Mouse (Mus musculus) cerebellum, adult 2 months (tissue): ENCODE data around the gene St8sia4. TPM values are rescaled to one million over a fixed set of nuclear protein-coding genes. Genes with fewer than 3 reads are reported as not detected.
"Not testable (repeated sequence)": the region's sequence is repeated elsewhere in the genome, so short reads cannot be mapped to it uniquely, and the experiment has no call there.

ENCODE experiments used
- DNase-seq, 2 experiments: peaks; one replicate each; pipeline ENCODE4 v3.0.0; 2021
- H3K27ac ChIP-seq: fragments of 200-500 bp; 2 replicates; pipeline ENCODE4 v1.5.1; 2012; ENCODE audit warnings: low read length, control low read depth, inconsistent platforms; ENCODE audit not compliant: insufficient read depth
- H3K27me3 ChIP-seq: fragments of 200-500 bp; 2 replicates; pipeline ENCODE4 v1.6.1; 2012; ENCODE audit warnings: inconsistent platforms, mild to moderate bottlenecking, low read length, moderate library complexity; ENCODE audit not compliant: control insufficient read depth, insufficient read depth
- H3K4me1 ChIP-seq: fragments of 200-500 bp; 2 replicates; pipeline ENCODE4 v1.6.1; 2011; ENCODE audit warnings: low read length; ENCODE audit not compliant: control insufficient read depth, insufficient read depth
- H3K4me3 ChIP-seq: fragments of 200-500 bp; replicated peaks from 2 replicates; pipeline ENCODE3; 2011; ENCODE audit warnings: mild to moderate bottlenecking, low read depth, low read length, control low read depth; ENCODE audit not compliant: insufficient read depth
- CTCF ChIP-seq: fragments of 200-500 bp; IDR thresholded peaks from 2 replicates; pipeline ENCODE4 v1.5.1; 2011; ENCODE audit warnings: low read depth, mild to moderate bottlenecking, control low read depth, low read length, moderate library complexity, borderline replicate concordance; ENCODE audit not compliant: insufficient read depth
- POLR2A ChIP-seq: fragments of 200-500 bp; IDR thresholded peaks from 2 replicates; pipeline ENCODE4 v1.6.1; 2011; ENCODE audit warnings: low read length, control low read depth, borderline replicate concordance; ENCODE audit not compliant: insufficient read depth
- WGBS: fragments of 180-500 bp; shearing (Covaris S2); methylation state at CpG from one replicate; pipeline ENCODE4 v1.1.7; 2018; 5-methylcytosine and 5-hydroxymethylcytosine counted together
- polyA plus RNA-seq: library from polyadenylated mRNA; depleted of rRNA; stranded (reverse); fragments of >200 nt; gene quantifications from 2 replicates; pipeline ENCODE4 v1.2.3, GENCODE M21; 2012

St8sia4 gene
- polyA plus RNA-seq, 1 experiment = 3.3 TPM

DNA sequence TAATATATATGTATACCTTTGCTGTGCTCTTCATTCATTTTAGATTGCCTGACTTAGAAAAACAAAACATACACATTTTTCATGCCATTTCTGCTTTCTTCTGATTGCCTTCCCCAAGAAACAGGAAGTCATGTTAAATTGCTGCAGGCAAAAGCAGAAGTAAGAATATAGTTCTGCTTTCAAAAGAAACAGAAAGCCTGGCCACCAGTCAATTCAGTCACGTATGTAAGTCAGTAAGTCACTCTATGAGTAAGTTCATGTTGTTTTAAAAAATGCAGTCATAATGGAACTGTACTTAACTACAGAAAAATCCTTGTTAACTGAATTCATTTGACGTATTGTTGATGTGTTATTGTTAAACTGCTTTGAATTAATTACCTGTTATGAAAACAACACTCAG lies 77.3 kb downstream of the St8sia4 start:
- no peak overlapping the region for H3K4me3 ChIP-seq
- no peak for DNase-seq
- no peaks in the 10 kb centered on the region for H3K27me3 ChIP-seq
- WGBS = 83% methylated on average over 2 of the region's 2 CpGs
- no peak overlapping the region for H3K27ac ChIP-seq
- H3K4me1 ChIP-seq = no peaks in the 10 kb centered on the region
- no peak for TF ChIP-seq POLR2A
- TF ChIP-seq CTCF = no peak

DNA sequence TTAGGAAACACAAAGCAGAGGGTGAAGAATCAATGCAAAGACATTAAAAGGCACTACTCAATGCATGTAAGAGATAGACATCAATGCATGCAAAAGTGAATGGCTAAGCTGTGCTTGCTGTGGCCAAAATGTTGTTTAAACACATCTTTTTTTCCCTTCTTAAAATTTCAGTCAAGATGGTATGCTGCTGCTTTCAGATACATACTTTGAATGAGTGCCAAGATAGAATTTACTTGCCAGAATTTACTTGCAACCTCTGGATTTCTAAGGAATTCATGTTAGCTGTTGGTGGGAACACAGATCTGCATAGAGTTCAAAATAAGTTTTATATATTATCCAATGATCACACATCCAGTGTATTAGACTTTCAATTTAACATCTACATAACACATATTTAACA lies 77.9 kb downstream of the St8sia4 start:
- no peaks in the 10 kb centered on the region for H3K27me3 ChIP-seq
- TF ChIP-seq POLR2A = no peak
- no peak for TF ChIP-seq CTCF
- no peak overlapping the region for H3K4me3 ChIP-seq
- no peak overlapping the region for H3K27ac ChIP-seq
- DNase-seq = no peak
- no peaks in the 10 kb centered on the region for H3K4me1 ChIP-seq

DNA sequence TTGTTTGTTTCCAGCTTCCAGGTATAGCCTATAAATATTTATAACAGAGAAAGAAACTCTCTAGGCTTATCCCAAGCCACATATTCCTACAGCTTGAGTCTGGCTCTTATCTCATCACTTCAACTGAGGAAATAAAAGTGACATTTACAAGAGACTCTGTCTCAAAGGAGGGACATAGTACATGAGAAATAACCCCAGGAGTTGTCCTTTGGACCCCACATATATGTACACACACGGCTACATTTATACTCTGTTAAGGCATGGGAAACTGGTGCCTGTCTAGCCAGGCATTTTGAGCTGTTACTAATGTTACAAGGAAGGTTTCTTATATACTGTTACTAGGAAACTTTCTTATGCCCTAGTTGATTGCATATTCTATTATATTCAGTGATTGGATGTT lies 84.1 kb downstream of the St8sia4 start:
- H3K4me3 ChIP-seq = no peak overlapping the region
- no peaks in the 10 kb centered on the region for H3K27me3 ChIP-seq
- TF ChIP-seq POLR2A (no peak), CTCF (no peak)
- H3K27ac ChIP-seq = no peak overlapping the region
- H3K4me1 ChIP-seq = no peaks in the 10 kb centered on the region
- WGBS = 86% methylated on average over 1 of the region's 1 CpGs
- DNase-seq = no peak

DNA sequence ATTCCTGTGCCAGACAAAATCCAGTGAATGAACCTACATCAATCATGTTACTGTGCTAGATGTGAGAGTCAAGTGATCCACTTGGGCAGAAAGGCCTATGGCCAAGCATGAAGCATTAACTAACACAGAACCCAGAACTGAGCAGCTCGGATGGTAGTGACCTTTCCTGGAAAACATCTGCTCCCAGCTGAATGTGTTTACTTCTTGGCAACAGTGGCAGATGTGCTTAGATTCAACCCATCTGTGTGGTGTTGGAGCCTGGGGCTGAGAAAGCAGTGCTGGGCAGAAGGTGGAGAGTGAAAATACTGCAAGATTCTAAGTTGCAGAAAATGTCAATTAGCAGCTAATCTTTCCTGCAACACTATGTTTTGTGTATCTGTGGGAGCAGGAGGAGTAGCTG lies 85.1 kb downstream of the St8sia4 start:
- H3K27me3 ChIP-seq = no peaks in the 10 kb centered on the region
- H3K4me3 ChIP-seq = no peak overlapping the region
- H3K4me1 ChIP-seq = no peaks in the 10 kb centered on the region
- DNase-seq = no peak
- no peak overlapping the region for H3K27ac ChIP-seq
- no peak for TF ChIP-seq CTCF
- no peak for TF ChIP-seq POLR2A
- WGBS = 24% methylated on average over 1 of the region's 1 CpGs

DNA sequence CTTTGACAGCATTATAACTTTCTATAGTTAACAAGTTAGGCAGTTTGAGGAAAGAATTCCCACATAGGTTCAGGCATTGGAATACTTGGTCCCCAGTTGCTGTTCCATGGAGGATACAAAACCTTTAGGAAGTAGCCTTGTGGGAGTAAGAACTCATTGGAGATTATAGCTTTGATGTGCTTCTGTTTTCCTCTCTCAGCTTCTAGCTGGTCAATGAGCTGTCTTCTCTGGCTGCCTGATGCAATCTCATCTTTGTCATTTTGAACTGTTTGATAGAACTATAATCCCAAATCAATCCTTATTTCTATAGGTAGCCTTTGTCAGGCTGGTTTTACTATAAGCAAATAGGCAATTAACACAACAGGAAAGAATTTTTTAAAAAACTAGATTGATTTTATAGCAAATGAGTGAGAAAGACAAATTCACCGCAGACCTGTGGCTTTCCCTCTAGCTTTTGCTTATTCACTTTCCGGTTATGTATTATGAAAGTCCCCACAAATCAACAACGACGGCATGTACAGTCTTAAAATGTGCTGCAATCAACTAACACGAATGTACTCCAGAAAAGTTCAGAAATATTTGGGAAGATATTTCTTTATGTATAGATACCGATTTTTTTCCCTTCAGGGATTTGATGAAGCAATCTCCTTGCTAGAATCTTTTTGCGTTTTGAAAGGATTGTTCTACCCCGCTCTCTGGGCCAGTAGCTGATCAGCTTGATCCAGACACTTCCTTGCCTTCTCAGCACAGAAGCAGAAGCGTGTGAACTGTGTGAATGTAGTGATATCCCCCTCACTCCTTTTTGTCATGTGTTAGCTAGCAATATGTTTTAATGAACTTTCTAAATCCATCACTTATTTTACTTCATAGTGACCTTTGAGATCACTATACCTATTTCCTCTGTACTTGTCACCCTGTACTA lies 94.5 kb downstream of the St8sia4 start:
- 93% methylated on average over 9 of the region's 9 CpGs for WGBS
- Histone ChIP-seq H3K27ac (no peak overlapping the region), H3K27me3 (no peaks in the 10 kb centered on the region), H3K4me1 (no peaks in the 10 kb centered on the region), H3K4me3 (no peak overlapping the region)
- TF ChIP-seq CTCF (no peak), POLR2A (no peak)
- DNase-seq = no peak

DNA sequence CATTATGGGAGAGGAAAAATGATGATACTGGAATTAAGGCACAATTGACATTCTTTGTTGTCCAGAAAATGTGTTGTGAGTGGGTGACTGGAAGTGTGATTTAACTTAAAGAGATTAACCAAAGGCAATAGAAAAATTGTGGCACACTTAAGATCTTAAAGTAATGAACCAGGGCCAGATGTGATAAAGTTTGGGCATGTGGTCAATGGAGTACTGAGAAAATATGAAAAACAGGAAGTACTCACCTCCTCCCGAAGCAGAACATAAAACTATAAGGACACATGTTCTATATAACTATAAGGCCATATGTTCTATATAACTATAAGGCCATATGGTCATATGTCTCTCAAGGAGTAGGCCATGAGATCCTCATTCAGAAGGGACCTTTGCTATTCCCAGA lies 96.3 kb downstream of the St8sia4 start:
- 87% methylated on average over 1 of the region's 1 CpGs for WGBS
- Histone ChIP-seq H3K4me3 (no peak overlapping the region), H3K27me3 (no peaks in the 10 kb centered on the region), H3K4me1 (no peaks in the 10 kb centered on the region), H3K27ac (no peak overlapping the region)
- no peak for DNase-seq
- TF ChIP-seq CTCF = no peak
- TF ChIP-seq POLR2A = no peak

DNA sequence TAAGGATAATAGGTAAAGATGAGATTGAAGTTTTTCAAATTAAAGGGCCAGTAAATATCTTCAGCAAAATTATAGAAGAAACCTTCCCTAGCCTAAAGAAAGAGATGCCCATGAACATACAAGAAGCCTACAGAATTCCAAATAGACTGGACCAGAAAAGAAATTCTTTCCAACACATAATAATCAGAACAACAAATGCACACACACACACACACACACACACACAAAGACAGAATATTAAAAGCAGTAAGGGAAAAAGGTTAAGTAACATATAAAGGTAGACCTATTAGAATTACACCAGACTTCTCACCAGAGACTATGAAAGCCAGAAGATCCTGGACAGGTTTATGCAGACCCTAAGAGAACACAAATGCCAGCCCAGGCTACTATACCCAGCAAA lies 112.8 kb downstream of the St8sia4 start:
- H3K27me3 ChIP-seq, H3K4me1 ChIP-seq, H3K27ac ChIP-seq, DNase-seq, H3K4me3 ChIP-seq: not testable (repeated sequence)

DNA sequence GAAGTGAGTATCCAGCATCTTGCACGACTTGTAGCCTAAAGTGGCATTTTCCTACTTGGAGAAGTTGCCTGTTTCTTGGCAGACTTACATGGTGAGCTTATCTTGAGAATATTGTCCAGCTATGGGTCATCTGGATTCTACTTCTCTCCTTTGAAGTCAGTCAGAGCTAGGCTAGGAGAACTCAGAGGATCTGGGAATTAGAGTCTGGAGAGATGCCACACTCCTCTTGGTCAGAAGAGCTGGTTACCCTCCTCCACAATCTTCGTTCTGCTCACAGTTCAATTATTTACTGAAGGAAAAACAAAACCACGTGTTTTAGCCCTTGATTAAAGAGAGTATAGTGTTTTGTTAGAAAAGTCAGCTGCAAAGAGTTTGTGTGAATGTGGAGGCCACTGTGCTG lies 125.9 kb downstream of the St8sia4 start:
- no peak overlapping the region for H3K27ac ChIP-seq
- 39% methylated on average over 3 of the region's 3 CpGs for WGBS
- no peaks in the 10 kb centered on the region for H3K4me1 ChIP-seq
- H3K4me3 ChIP-seq = no peak overlapping the region
- H3K27me3 ChIP-seq = no peaks in the 10 kb centered on the region
- no peak for DNase-seq
- TF ChIP-seq POLR2A (no peak), CTCF (no peak)
